Mouse (Mus musculus) ovary, postnatal 14 days (tissue): ENCODE data around the gene Cryzl1.
"Not testable (repeated sequence)": the region's sequence is repeated elsewhere in the genome, so short reads cannot be mapped to it uniquely, and the experiment has no call there.

Experiments used
- DNase-seq: peaks from one replicate; pipeline ENCODE4 v3.0.0; 2022; ENCODE audit warnings: low spot score

The Cryzl1 gene

GRCm38 (mm10) chr16:91688023-91688618, 40.7 kb downstream of the Cryzl1 start:
- no peak for DNase-seq

GRCm38 (mm10) chr16:91686369-91686768, 42.4 kb downstream of the Cryzl1 start:
- no peak for DNase-seq

GRCm38 (mm10) chr16:91685526-91685925, 43.2 kb downstream of the Cryzl1 start:
- no peak for DNase-seq

- no peak for DNase-seq
Observed at GRCm38 (mm10) chr16:91680656-91681055, 48.1 kb downstream of the Cryzl1 start.

GRCm38 (mm10) chr16:91678147-91678911, 50.4 kb downstream of the Cryzl1 start:
- DNase-seq = no peak

GRCm38 (mm10) chr16:91674500-91674899, 54.3 kb downstream of the Cryzl1 start:
- no peak for DNase-seq

GRCm38 (mm10) chr16:91663795-91664194, 65.0 kb downstream of the Cryzl1 start:
- DNase-seq = no peak

- no peak for DNase-seq
Observed at GRCm38 (mm10) chr16:91662336-91662735, 66.4 kb downstream of the Cryzl1 start.

- no peak for DNase-seq
Observed at GRCm38 (mm10) chr16:91661397-91661796, 67.4 kb downstream of the Cryzl1 start.

- no peak for DNase-seq
Observed at GRCm38 (mm10) chr16:91659798-91660197, 69.0 kb downstream of the Cryzl1 start.

GRCm38 (mm10) chr16:91658471-91658870, 70.3 kb downstream of the Cryzl1 start:
- no peak for DNase-seq

GRCm38 (mm10) chr16:91657285-91657684, 71.5 kb downstream of the Cryzl1 start:
- no peak for DNase-seq

GRCm38 (mm10) chr16:91655285-91655684, 73.5 kb downstream of the Cryzl1 start:
- no peak for DNase-seq

GRCm38 (mm10) chr16:91652191-91652590, 76.6 kb downstream of the Cryzl1 start:
- DNase-seq = no peak

- no peak for DNase-seq
Observed at GRCm38 (mm10) chr16:91649781-91650180, 79.0 kb downstream of the Cryzl1 start.

GRCm38 (mm10) chr16:91649246-91649645, 79.5 kb downstream of the Cryzl1 start:
- no peak for DNase-seq

- peak; percentile 73 for DNase-seq
Observed at GRCm38 (mm10) chr16:91648220-91648550, 80.6 kb downstream of the Cryzl1 start.

- peak; percentile 86 for DNase-seq
Observed at GRCm38 (mm10) chr16:91647461-91648219, 81.1 kb downstream of the Cryzl1 start, which contains the start of gene Son. Son (plus strand) TSS chr16:91647506.

GRCm38 (mm10) chr16:91646681-91647419, 81.9 kb downstream of the Cryzl1 start, which contains the start of gene Gart:
Gart (minus strand) TSS chr16:91646952.
- DNase-seq = peak; percentile 88

- no peak for DNase-seq
Observed at GRCm38 (mm10) chr16:91645995-91646602, 82.7 kb downstream of the Cryzl1 start.

GRCm38 (mm10) chr16:91645420-91645819, 83.4 kb downstream of the Cryzl1 start:
- not testable (repeated sequence) for DNase-seq

- no peak for DNase-seq
Observed at GRCm38 (mm10) chr16:91644901-91645300, 83.9 kb downstream of the Cryzl1 start.
